Mouse (Mus musculus): ENCODE results near the gene Gm20918. TPM values are rescaled to one million over a fixed set of nuclear protein-coding genes. Genes with fewer than 3 reads are reported as not detected.
"Not testable (repeated sequence)": the region's sequence is repeated elsewhere in the genome, so short reads cannot be mapped to it uniquely, and the experiment has no call there.

Gene Gm20918
- polyA plus RNA-seq (2016; fragmentation: Nextera tagmentation; extraction: Ambion mirVana) = not detected in 2 replicates

DNA sequence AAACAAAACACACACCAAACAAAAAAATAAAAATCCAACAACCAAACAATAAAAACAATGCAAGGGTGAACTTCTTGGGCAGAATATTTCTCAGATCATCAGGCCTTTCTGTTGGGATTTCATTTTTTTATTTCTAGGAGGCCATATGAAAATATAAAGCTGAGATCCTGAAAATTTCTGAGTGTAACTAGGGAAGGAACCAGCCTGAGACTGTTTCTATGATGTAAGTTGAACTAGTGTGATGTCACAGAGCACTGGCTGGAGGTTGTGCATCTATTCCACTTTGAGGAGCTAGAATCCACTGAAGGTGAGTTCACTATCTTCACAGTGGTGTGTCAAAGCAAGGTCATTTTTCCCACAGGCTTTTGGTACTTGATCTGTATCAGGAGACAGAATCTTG is at the start of gene Gm20918:
TSS of gene Gm20918 (plus strand) at position 301 of the 400 bp plus-strand sequence.
- H3K4me3 ChIP-seq; DNase-seq (ENCODE audit: low spot score); H3K27ac ChIP-seq: not testable (repeated sequence)

More for the DNA sequence above, at the start of gene Gm20918:
- H3K9me3 ChIP-seq; H3K4me1 ChIP-seq (replicated peaks); H3K36me3 ChIP-seq; H3K27me3 ChIP-seq (ENCODE audit: insufficient read depth, poor library complexity, severe bottlenecking): not testable (repeated sequence)

Other genes starting within 250 kb of the Gm20918 start
- gene Gm21820, start 205.5 kb downstream of the Gm20918 start, polyA plus RNA-seq (2016; fragmentation: Nextera tagmentation; extraction: Ambion mirVana) = not detected in 2 replicates

All from hindbrain, embryonic 10.5 days (tissue).